Mouse (Mus musculus): ENCODE results near the gene Gpkow.

DNA sequence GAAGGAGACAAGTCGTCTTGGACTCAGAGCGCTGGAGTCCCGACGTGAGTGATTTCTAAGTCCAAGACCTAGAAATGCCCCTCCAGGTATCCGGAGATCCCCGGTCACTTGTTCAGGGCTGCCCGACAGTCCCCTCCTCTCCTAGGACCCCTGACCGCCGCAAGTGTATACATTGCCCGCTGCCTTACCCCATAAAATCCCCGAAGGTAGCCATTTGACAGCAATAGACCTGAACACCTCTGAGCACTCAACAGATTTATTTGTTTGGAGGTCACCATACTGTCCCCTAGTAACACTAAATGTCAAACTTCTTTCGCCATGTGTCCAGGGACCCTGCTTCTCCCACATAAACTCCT, 16.9 kb upstream of the Gpkow start:
- TF ChIP-seq CTCF (IDR thresholded peaks at IDR 0.05; ENCODE audit: low read depth) (no peak), EP300 (IDR thresholded peaks at IDR 0.05; ENCODE audit: low read depth) (no peak)

All from liver, embryonic 14.5 days (tissue).